Mouse (Mus musculus): ENCODE data around the gene Fgf12.

GRCm38 (mm10) chr16:28140972-28141371 is 611.9 kb downstream of the Fgf12 start:
- TF ChIP-seq CTCF (IDR thresholded peaks at IDR 0.05; ENCODE audit: low read depth) = peak; percentile 37; the same call in 1 of the 2 replicates
- TF ChIP-seq EP300 (IDR thresholded peaks at IDR 0.05; ENCODE audit: low read depth) = no peak
